Mouse (Mus musculus) heart, postnatal 0 days (tissue): Measurements from ENCODE around the gene Adra2a. TPM values are rescaled to one million over a fixed set of nuclear protein-coding genes. Genes with fewer than 3 reads are reported as not detected.

Source experiments
- ATAC-seq: fragments of 200-750 bp; cut with Nextera tagmentation; 2 replicates; pipeline ENCODE4 v1.8.0; 2017; ENCODE audit warnings: low read depth, moderate number of reproducible peaks, moderate library complexity; ENCODE audit not compliant: insufficient read depth
- DNase-seq: peaks from one replicate; pipeline ENCODE4 v3.0.0-alpha.2; 2016; ENCODE audit warnings: low spot score
- H3K27ac ChIP-seq: fragments of 300-500 bp; sonication (generic); 2 replicates; pipeline ENCODE4 v1.5.1; 2014; ENCODE audit warnings: low read depth, mild to moderate bottlenecking
- H3K27me3 ChIP-seq: fragments of 300-500 bp; sonication (generic); 2 replicates; pipeline ENCODE4 v1.6.1; 2014; ENCODE audit warnings: low read length, mixed read lengths; ENCODE audit not compliant: control insufficient read depth, insufficient read depth
- H3K36me3 ChIP-seq: fragments of 300-500 bp; sonication (generic); replicated peaks from 2 replicates; pipeline ENCODE4 v1.6.1; 2014; ENCODE audit warnings: low read length, mixed read lengths; ENCODE audit not compliant: control insufficient read depth, insufficient read depth
- H3K4me1 ChIP-seq: fragments of 300-500 bp; sonication (generic); 2 replicates; pipeline ENCODE4 v1.6.1; 2014; ENCODE audit warnings: antibody characterized with exemption; ENCODE audit not compliant: control insufficient read depth, insufficient read depth
- H3K4me2 ChIP-seq: fragments of 300-500 bp; sonication (generic); 2 replicates; pipeline ENCODE4 v1.6.1; 2014; ENCODE audit warnings: low read depth, mild to moderate bottlenecking, low read length, moderate library complexity
- H3K4me3 ChIP-seq: fragments of 300-500 bp; sonication (generic); 2 replicates; pipeline ENCODE4 v1.5.1; 2014; ENCODE audit warnings: low read depth, low read length
- H3K9ac ChIP-seq: fragments of 300-500 bp; sonication (generic); replicated peaks from 2 replicates; pipeline ENCODE4 v1.6.1; 2014; ENCODE audit warnings: low read depth, low read length, mixed read lengths
- H3K9me3 ChIP-seq: fragments of 300-500 bp; sonication (generic); replicated peaks from 2 replicates; pipeline ENCODE4 v1.6.1; 2016; ENCODE audit warnings: low read length; ENCODE audit not compliant: control insufficient read depth
- CTCF ChIP-seq: IDR thresholded peaks from 2 replicates; pipeline ENCODE4 v1.5.1; 2016; ENCODE audit warnings: antibody characterized with exemption, control low read depth, low read depth
- EP300 ChIP-seq: IDR thresholded peaks from 2 replicates; pipeline ENCODE4 v1.6.1; 2016; ENCODE audit warnings: antibody characterized with exemption, low read depth
- WGBS: fragments of 180-500 bp; shearing (Covaris S2); extraction: QIAGEN DNeasy Blood & Tissue Kit; methylation state at CpG from one replicate; pipeline ENCODE4 v1.1.7; 2014; 5-methylcytosine and 5-hydroxymethylcytosine counted together
- polyA plus RNA-seq: library from polyadenylated mRNA; unstranded; fragments of >200 nt; fragmentation: Nextera tagmentation; extraction: Ambion mirVana; gene quantifications from 2 replicates; pipeline ENCODE4 v1.2.1, GENCODE M21; 2015
- total RNA-seq: library from RNA; depleted of rRNA; stranded (reverse); fragments of >200 nt; gene quantifications from 2 replicates; pipeline ENCODE4 v1.2.3, GENCODE M21; 2014; ENCODE audit warnings: low replicate concordance; rRNA removed

The Adra2a gene
- total RNA-seq: 1.9 TPM in 1 of 2 replicates, not detected in the other
- 0.03 TPM in 1 of 2 replicates, not detected in the other for polyA plus RNA-seq

DNA sequence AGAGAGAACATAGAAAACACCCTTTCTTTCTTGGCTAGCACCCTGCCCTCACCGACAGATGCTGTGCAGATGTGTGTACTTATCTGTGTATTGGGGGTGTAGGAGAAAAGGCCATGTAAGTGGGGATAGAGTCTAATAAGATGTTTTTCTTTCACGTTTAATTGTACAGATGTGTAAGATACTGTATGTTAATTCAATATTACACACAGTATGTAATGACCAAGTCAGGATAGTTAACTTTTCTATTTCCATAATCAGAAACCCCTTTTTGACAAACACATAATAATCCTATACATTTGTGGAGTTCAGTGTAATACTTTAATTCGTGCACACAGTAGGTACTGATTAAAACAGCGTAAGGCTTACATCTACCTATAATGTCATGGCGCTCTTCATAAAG, at the start of gene Adra2a:
Gene Adra2a (plus strand): TSS at position 301 of the 400 bp plus-strand sequence.
- 66% methylated on average over 5 of the region's 5 CpGs for WGBS
- TF ChIP-seq EP300 (no peak), CTCF (no peak)
- Histone ChIP-seq H3K9ac (no peak within 1 kb of the TSS), H3K36me3 (no peaks in the 10 kb centered on the region), H3K4me2 (peak within 1 kb of the TSS; percentile 88), H3K4me1 (peaks cover 27% of the 10 kb centered on the region), H3K27me3 (peaks cover 43% of the 10 kb centered on the region), H3K4me3 (peak within 1 kb of the TSS; percentile 55), H3K27ac (no peak within 1 kb of the TSS), H3K9me3 (no peaks in the 10 kb centered on the region)
- ATAC-seq (no peak), DNase-seq (no peak)

DNA sequence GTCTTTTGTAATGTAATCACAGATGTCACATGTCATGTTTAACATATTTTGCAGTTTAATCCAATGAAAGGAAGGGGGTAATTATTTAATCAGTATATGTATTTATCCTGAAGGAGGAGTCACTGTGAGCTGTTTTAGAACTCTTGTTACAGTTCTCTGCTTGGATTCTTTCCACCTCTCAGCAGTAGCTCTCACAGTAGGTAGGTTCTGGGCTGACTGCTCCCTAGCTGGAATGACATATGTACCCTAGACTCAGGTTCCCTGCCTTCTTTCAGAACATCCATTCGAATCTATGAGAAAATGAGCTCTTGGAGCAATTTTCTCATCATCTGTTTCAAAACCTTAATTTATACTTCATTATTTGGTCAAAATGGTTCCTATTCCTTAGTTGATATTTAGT, 49.7 kb upstream of the Adra2a start:
- Histone ChIP-seq H3K4me2 (no peak overlapping the region), H3K4me1 (no peaks in the 10 kb centered on the region), H3K27me3 (no peaks in the 10 kb centered on the region), H3K27ac (no peak overlapping the region), H3K9ac (no peak overlapping the region), H3K36me3 (no peaks in the 10 kb centered on the region; the same call in 1 of the 2 replicates), H3K9me3 (no peaks in the 10 kb centered on the region), H3K4me3 (no peak overlapping the region)
- WGBS: 86% methylated on average over 1 of the region's 1 CpGs
- DNase-seq (no peak), ATAC-seq (no peak)
- no peak for TF ChIP-seq CTCF
- no peak for TF ChIP-seq EP300

DNA sequence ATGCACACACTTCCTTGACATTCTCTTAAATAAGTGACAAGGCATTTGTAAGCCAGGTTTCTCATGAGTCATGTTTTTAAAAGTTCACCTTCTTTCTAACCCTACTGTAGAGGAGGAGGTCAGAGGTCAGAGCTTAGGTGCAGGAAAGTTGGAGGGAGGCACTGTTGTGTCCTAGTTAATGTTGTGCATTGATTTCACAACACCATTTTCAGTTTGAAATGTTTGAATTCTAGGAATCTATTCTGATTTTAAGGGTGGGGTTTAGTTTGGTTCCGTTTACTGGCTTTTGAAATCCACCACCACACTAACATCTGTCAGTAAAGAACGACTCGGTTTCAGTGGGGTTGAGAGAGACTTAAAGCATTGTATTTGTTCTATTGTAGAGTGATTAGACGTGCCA, 33.0 kb upstream of the Adra2a start:
- no peak for TF ChIP-seq EP300
- TF ChIP-seq CTCF: no peak
- Histone ChIP-seq H3K36me3 (no peaks in the 10 kb centered on the region), H3K27me3 (no peaks in the 10 kb centered on the region), H3K4me3 (no peak overlapping the region), H3K4me1 (no peaks in the 10 kb centered on the region), H3K27ac (no peak overlapping the region), H3K9me3 (no peaks in the 10 kb centered on the region), H3K4me2 (no peak overlapping the region), H3K9ac (no peak overlapping the region)
- DNase-seq (no peak), ATAC-seq (no peak)
- 76% methylated on average over 4 of the region's 4 CpGs for WGBS

DNA sequence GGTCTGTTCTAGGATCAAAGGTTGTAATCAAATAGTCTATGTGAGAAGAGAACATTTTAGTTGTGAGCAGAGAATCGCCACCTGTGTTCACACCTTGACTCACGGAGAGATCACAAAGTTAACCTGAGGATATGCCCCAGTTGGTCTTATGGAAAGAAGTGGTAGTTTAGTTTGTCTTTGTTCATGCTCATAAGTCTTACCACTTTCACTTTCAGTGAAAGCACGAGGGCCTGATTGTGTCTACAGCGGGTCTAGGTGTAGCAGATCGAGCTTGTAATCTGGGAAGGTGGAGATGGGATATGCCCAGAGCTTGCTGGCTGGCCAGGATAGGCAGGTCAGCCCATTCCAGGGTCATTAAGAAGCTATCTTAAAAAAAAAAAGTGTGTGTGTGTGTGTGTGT, 29.0 kb upstream of the Adra2a start:
- no peak overlapping the region for H3K4me3 ChIP-seq
- no peak overlapping the region for H3K9ac ChIP-seq
- no peak overlapping the region for H3K27ac ChIP-seq
- TF ChIP-seq CTCF (no peak), EP300 (no peak)
- 0 out of 2 replicates have a peak, but pooled peaks cover 3% of the 10 kb centered on the region for H3K36me3 ChIP-seq
- H3K9me3 ChIP-seq: no peaks in the 10 kb centered on the region
- DNase-seq (no peak), ATAC-seq (no peak)
- H3K27me3 ChIP-seq: no peaks in the 10 kb centered on the region
- no peaks in the 10 kb centered on the region for H3K4me1 ChIP-seq
- no peak overlapping the region for H3K4me2 ChIP-seq
- 92% methylated on average over 5 of the region's 5 CpGs for WGBS

DNA sequence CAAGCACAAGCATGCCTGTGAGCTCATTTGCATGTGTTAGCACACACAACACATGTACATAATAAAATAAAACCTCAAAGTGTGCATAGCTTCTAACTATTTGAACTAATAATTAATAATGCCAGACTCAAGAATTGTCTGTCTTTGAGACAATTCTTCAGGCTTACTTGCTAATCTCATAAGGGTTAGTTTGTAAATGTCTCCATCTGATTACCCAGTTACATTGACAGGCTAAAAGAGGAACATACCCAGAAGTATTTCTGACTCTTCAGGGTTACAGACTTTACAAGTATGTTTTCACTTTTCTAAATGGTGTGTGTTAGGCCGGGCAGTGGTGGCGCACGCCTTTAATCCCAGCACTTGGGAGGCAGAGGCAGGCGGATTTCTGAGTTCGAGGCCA, 28.4 kb upstream of the Adra2a start:
- no peak overlapping the region for H3K9ac ChIP-seq
- WGBS: 93% methylated on average over 5 of the region's 5 CpGs
- H3K36me3 ChIP-seq: 0 out of 2 replicates have a peak, but pooled peaks cover 3% of the 10 kb centered on the region
- H3K4me1 ChIP-seq: no peaks in the 10 kb centered on the region
- DNase-seq (no peak), ATAC-seq (no peak)
- no peaks in the 10 kb centered on the region for H3K27me3 ChIP-seq
- no peak overlapping the region for H3K4me2 ChIP-seq
- H3K27ac ChIP-seq: no peak overlapping the region
- TF ChIP-seq EP300: no peak
- no peak for TF ChIP-seq CTCF
- no peaks in the 10 kb centered on the region for H3K9me3 ChIP-seq
- H3K4me3 ChIP-seq: no peak overlapping the region

DNA sequence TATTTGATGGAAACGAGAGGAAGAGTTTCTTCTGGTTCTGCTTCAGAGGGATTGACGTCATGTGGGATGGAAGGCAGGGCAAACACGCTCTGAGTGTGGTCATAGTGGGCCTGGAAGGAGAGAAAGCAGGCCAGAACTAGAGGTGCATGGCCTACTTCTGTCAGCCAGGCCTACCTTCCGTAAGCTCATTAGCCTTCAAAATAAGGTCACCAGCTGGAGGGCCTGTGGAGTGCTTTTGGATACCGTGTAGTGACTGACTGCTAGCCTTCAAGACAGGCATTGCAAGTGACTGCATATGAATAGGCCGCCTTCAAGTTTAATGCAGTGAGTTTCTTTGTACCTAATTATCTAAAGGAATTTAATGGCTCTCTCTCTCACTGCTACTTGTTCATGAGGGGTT, 8.9 kb upstream of the Adra2a start:
- TF ChIP-seq EP300 (no peak), CTCF (no peak)
- 92% methylated on average over 6 of the region's 6 CpGs for WGBS
- ATAC-seq: no peak

More for the DNA sequence above, 8.9 kb upstream of the Adra2a start:
- Histone ChIP-seq H3K9ac (no peak overlapping the region), H3K27ac (no peak overlapping the region), H3K4me2 (no peak overlapping the region), H3K27me3 (no peaks in the 10 kb centered on the region), H3K9me3 (no peaks in the 10 kb centered on the region), H3K36me3 (peaks cover 18% of the 10 kb centered on the region), H3K4me1 (no peaks in the 10 kb centered on the region), H3K4me3 (no peak overlapping the region)
- no peak for DNase-seq
